Mouse (Mus musculus): ENCODE data around the gene Sla2.
A peak's percentile ranks its signal among the peaks of the same experiment; 100 is the strongest.
"Not testable (repeated sequence)": the region's sequence is repeated elsewhere in the genome, so short reads cannot be mapped to it uniquely, and the experiment has no call there.

The Sla2 gene

DNA sequence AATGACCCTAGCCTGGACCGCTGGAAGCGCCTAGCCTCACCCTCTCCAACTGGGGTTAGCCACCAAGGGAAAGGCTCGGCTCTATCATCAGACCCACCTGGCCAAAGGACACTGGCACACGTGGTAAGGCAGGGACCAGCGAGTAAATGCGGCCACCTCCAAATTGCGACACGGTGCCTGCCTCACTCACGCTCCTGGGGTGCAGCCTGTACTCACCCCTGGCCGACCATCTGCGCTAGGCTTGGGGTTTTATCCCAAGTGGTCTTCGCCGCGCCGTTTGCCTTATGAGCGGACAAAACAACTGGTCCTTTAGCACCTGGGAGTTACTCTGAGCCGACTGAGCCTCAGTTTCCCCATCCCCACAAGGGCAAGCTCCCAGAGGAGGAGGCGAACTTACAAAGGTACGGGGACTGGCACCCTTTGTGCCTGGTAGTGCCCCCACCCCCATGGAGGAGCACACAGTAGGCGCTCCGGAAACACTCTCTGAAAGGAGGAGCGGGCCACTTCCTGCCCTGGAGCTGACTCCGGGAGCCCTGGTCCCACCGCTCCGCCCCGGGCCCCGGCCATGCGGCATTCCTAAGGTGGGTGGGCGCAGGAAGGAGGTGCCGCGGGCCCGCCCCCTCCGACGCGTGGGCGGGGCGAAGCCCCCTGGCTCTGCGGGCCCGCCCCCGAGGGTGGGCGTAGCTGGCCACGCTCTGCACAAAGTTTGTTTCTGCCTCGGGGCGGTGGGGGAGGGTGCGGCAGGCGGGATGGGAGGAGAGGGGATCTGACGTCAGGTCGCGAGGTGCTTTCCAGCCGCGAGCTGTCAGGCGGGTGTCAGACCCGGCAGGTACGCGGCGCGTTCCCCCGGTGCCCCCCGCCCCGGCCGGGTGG is 47.4 kb downstream of the Sla2 start, which contains the start of gene Tgif2:
Tgif2 (plus strand) TSS at position 689 of the 873 bp plus-strand sequence.
- DNase-seq (ENCODE audit: low spot score) = peak; percentile 56

DNA sequence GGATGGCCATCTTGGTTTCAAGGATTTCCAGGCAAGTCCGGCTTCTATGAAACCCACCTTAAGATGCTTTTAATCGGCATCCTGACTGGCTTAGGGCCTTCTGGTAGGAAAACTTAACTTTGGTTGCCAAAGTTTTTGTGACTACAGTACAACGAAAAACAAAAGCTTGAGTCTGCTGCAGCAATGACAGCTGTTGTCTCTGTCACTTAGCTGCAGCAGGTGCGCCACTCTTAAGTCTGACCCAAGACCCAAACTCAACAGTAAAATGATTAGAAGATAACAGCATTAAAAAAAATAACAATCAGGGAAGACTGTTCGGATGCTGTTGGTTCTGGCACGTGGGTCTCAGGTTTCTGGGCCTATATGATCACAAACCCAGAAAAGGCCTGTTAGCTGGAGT is 48.2 kb downstream of the Sla2 start:
- no peak for DNase-seq (ENCODE audit: low spot score)

DNA sequence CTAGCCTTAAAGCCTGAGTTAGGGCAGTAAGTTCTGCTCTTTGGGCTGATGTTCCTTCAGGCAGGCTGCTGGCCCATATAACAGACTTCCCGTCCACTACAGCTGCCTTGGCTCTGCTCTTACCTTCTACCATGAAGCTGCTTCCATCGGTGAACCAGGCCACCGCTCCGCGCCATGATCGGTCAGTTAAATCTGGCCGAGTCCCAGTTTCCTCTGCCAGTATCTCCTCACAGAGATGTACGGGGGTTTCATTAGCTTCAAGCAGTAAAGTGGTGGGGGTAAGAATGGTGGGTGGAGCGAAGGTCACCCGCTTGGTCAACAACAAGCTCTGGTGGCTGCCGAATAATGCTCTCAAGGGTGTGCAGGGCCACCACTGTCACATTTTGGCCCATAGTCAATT is 52.7 kb downstream of the Sla2 start:
- DNase-seq (ENCODE audit: low spot score) = no peak

DNA sequence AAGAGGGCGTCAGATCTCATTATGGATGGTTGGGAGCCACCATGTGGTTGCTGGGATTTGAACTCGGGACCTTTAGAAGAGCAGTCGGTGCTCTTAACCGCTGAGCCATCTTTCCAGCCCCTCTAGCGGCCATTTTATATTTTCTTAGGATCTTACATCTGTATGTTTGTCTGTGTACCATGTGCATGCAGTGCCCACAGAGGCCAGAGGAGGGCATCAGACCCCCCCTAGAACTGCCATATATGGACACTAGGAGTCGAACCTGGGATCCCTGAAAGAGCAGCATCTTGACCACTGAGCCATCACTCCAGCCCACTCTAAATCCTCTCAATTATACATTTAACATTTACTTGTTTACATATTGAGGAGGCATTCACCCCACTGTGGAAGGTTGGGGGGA is 61.9 kb downstream of the Sla2 start:
- DNase-seq (ENCODE audit: low spot score) = not testable (repeated sequence)
